Mouse (Mus musculus): ENCODE measurements around the gene Rpusd4. TPM values are rescaled to one million over a fixed set of nuclear protein-coding genes. Genes with fewer than 3 reads are reported as not detected.

Gene Rpusd4
- total RNA-seq, 1 experiment from 2014 or later, result 19.1 TPM

Other genes starting within 250 kb of the Rpusd4 start
- gene St3gal4, start 148.6 kb upstream of the Rpusd4 start, total RNA-seq (2017), result 25.2 and 26.5 TPM in 2 replicates
- gene Dcps, start 91.8 kb upstream of the Rpusd4 start, total RNA-seq (2017), result 64.0 and 71.4 TPM in 2 replicates
- 72.6 and 94.0 TPM in 2 replicates for gene Srpr, start 67.7 kb upstream of the Rpusd4 start, total RNA-seq (2017)
- 3.2 and 29.8 TPM in 2 replicates for gene Tirap, start 67.6 kb upstream of the Rpusd4 start, total RNA-seq (2017)
- gene Foxred1, start 56.8 kb upstream of the Rpusd4 start, total RNA-seq (2017), result 31.4 and 50.0 TPM in 2 replicates
- gene Fam118b, start 60 bp upstream of the Rpusd4 start, total RNA-seq (2017), result 14.6 and 15.7 TPM in 2 replicates
- gene Cdon, start 153.3 kb downstream of the Rpusd4 start, total RNA-seq (2017), result 0.39 and 1.4 TPM in 2 replicates